In genomic region chr9:29864886-29865285, GRCm38 (mm10) we compare ENCODE assay signal across 10 mouse cellular contexts.
DNase-seq lines count a peak whose midpoint lies in the region; ATAC-seq lines count a peak whose summit lies in the region.
"Had no signal": no experiment of that assay in that cellular context is flagged by ENCODE, and none has a peak within 500 bp of the region (broad histone marks: within the 10 kb centered on the region; RNA-seq: fewer than 3 reads in every experiment).

No protein-coding gene starts in this region.

- H3K9me3 ChIP-seq in hindbrain, embryonic 11.5 days (ENCODE audit: control insufficient read depth, low read length), result no peaks in the 10 kb centered on the region
- H3K9me3 ChIP-seq in neural tube, embryonic 14.5 days (ENCODE audit: control insufficient read depth, low read length), result no peaks in the 10 kb centered on the region

- H3K4me2 ChIP-seq in hindbrain, embryonic 11.5 days (replicated peaks; ENCODE audit: low read depth, low read length), result no peak overlapping the region
- H3K4me2 ChIP-seq in neural tube, embryonic 14.5 days (ENCODE audit: low read depth, low read length), result no peak overlapping the region

- peaks cover 11% of the 10 kb centered on the region for H3K4me1 ChIP-seq in hindbrain, embryonic 11.5 days (replicated peaks; ENCODE audit: control insufficient read depth, insufficient read depth, low read length)
- H3K4me1 ChIP-seq in neural tube, embryonic 14.5 days (ENCODE audit: control insufficient read depth, insufficient read depth, low read length), result peaks cover 20% of the 10 kb centered on the region
- H3K4me1 ChIP-seq: megakaryocyte, embryonic 14.5 days had no signal

- 6% methylated on average over 1 of the region's 1 CpGs for WGBS in hindbrain, embryonic 11.5 days
- WGBS in neural tube, embryonic 14.5 days, result 13% methylated on average over 1 of the region's 1 CpGs

- no peaks in the 10 kb centered on the region for H3K27me3 ChIP-seq in hindbrain, embryonic 11.5 days (ENCODE audit: control insufficient read depth, insufficient read depth, low read length)
- H3K27me3 ChIP-seq in neural tube, embryonic 14.5 days (ENCODE audit: control insufficient read depth, insufficient read depth, low read length), result no peaks in the 10 kb centered on the region
- H3K27me3 ChIP-seq: megakaryocyte, embryonic 14.5 days had no signal

- peak; percentile 72 for ATAC-seq in hindbrain, embryonic 11.5 days (ENCODE audit: low FRiP score)
- peak; percentile 57; the same call in 1 of the 2 replicates for ATAC-seq in neural tube, embryonic 14.5 days (ENCODE audit: low read depth)

- H3K9ac ChIP-seq in hindbrain, embryonic 11.5 days (ENCODE audit: low read depth, low read length), result no peak overlapping the region
- H3K9ac ChIP-seq in neural tube, embryonic 14.5 days (replicated peaks; ENCODE audit: low read depth, low read length), result no peak overlapping the region

- H3K36me3 ChIP-seq in hindbrain, embryonic 11.5 days (ENCODE audit: control insufficient read depth, insufficient read depth, low read length), result no peaks in the 10 kb centered on the region
- H3K36me3 ChIP-seq in neural tube, embryonic 14.5 days (ENCODE audit: control insufficient read depth, insufficient read depth, low read length), result no peaks in the 10 kb centered on the region

- peak; percentile 17 for DNase-seq in lung, postnatal 10 days
- DNase-seq in lung, postnatal 4 days, result no peak
- DNase-seq in cerebellum, postnatal 14 days, result peak; percentile 66 to 84
- DNase-seq in hindbrain, embryonic 11.5 days (ENCODE audit: low spot score), result peak; percentile 77
- DNase-seq in thymus, postnatal 14 days, result no peak
- no peak for DNase-seq in frontal cortex, postnatal 36 days (ENCODE audit: low spot score in 2 of 2)
- no peak for DNase-seq in kidney, adult 8-10 months

- H3K27ac ChIP-seq in hindbrain, embryonic 11.5 days (ENCODE audit: low read depth, low read length), result peak overlapping the region; percentile 68; the same call in 1 of the 2 replicates
- H3K27ac ChIP-seq in neural tube, embryonic 14.5 days (ENCODE audit: low read depth, low read length), result 0 out of 2 replicates have a peak overlapping the region, but pooled peaks have one; percentile 5

- no peak overlapping the region for H3K4me3 ChIP-seq in hindbrain, embryonic 11.5 days (ENCODE audit: low read depth, low read length)
- H3K4me3 ChIP-seq in neural tube, embryonic 14.5 days (ENCODE audit: low read depth, low read length), result no peak overlapping the region
- H3K4me3 ChIP-seq: erythroblast, embryonic 14.5 days; megakaryocyte, embryonic 14.5 days had no signal

Comparison
In these comparisons a context has a peak if more than half of its experiments do, and no peak if none do; other contexts are left out.
1. DNase-seq: peak in lung, postnatal 10 days (single experiment), cerebellum, postnatal 14 days (2 of 2) and hindbrain, embryonic 11.5 days (single experiment); none in lung, postnatal 4 days (0 of 2), thymus, postnatal 14 days (single experiment), frontal cortex, postnatal 36 days (0 of 2) and kidney, adult 8-10 months (0 of 2).